9 mouse cellular contexts compared by ENCODE assay signal in genomic region chr5:111582004-111582403, GRCm38 (mm10).
A peak's percentile ranks its signal among the peaks of the same experiment; 100 is the strongest.
DNase-seq lines count a peak whose midpoint lies in the region; ATAC-seq lines count a peak whose summit lies in the region.
"Had no signal": no experiment of that assay in that cellular context is flagged by ENCODE, and none has a peak within 500 bp of the region (broad histone marks: within the 10 kb centered on the region; RNA-seq: fewer than 3 reads in every experiment).

No protein-coding gene starts in this region.

- no peaks in the 10 kb centered on the region for H3K9me3 ChIP-seq in forebrain, embryonic 10.5 days
- no peaks in the 10 kb centered on the region for H3K9me3 ChIP-seq in intestine, embryonic 16.5 days (ENCODE audit: control insufficient read depth, low read length)
- no peaks in the 10 kb centered on the region for H3K9me3 ChIP-seq in neural tube, embryonic 13.5 days
- H3K9me3 ChIP-seq: megakaryocyte, embryonic 14.5 days had no signal

- 0 out of 2 replicates have a peak overlapping the region, but pooled peaks have one; percentile 20 for H3K9ac ChIP-seq in intestine, embryonic 16.5 days (ENCODE audit: low read depth, low read length)
- H3K9ac ChIP-seq in neural tube, embryonic 13.5 days, result peak overlapping the region; percentile 63

- WGBS in forebrain, embryonic 10.5 days, result 36% methylated on average over 9 of the region's 9 CpGs
- 46% methylated on average over 9 of the region's 9 CpGs for WGBS in intestine, embryonic 16.5 days
- 22% methylated on average over 9 of the region's 9 CpGs for WGBS in neural tube, embryonic 13.5 days

- H3K27ac ChIP-seq in forebrain, embryonic 10.5 days, result peak overlapping the region; percentile 92
- no peak overlapping the region for H3K27ac ChIP-seq in intestine, embryonic 16.5 days (ENCODE audit: low read length)
- peak overlapping the region; percentile 84 for H3K27ac ChIP-seq in neural tube, embryonic 13.5 days (replicated peaks)

- no peak for ATAC-seq in intestine, embryonic 16.5 days
- ATAC-seq in neural tube, embryonic 13.5 days (ENCODE audit: low read depth), result no peak

- peaks cover 20% of the 10 kb centered on the region for H3K36me3 ChIP-seq in forebrain, embryonic 10.5 days (replicated peaks)
- no peaks in the 10 kb centered on the region for H3K36me3 ChIP-seq in intestine, embryonic 16.5 days (ENCODE audit: control insufficient read depth, insufficient read depth, low read length)
- H3K36me3 ChIP-seq in neural tube, embryonic 13.5 days, result no peaks in the 10 kb centered on the region

- H3K4me2 ChIP-seq in intestine, embryonic 16.5 days (ENCODE audit: low read depth, low read length), result 0 out of 2 replicates have a peak overlapping the region, but pooled peaks have one; percentile 49
- peak overlapping the region; percentile 65 for H3K4me2 ChIP-seq in neural tube, embryonic 13.5 days

- peak overlapping the region; percentile 47 for H3K4me3 ChIP-seq in forebrain, embryonic 10.5 days
- no peak overlapping the region for H3K4me3 ChIP-seq in intestine, embryonic 16.5 days (ENCODE audit: low read length)
- peak overlapping the region; percentile 36 for H3K4me3 ChIP-seq in neural tube, embryonic 13.5 days
- H3K4me3 ChIP-seq: megakaryocyte, embryonic 14.5 days had no signal

- peaks cover 76% of the 10 kb centered on the region for H3K4me1 ChIP-seq in forebrain, embryonic 10.5 days
- H3K4me1 ChIP-seq in intestine, embryonic 16.5 days (ENCODE audit: control insufficient read depth, insufficient read depth, low read length), result peaks cover 43% of the 10 kb centered on the region
- peaks cover 74% of the 10 kb centered on the region for H3K4me1 ChIP-seq in neural tube, embryonic 13.5 days (replicated peaks)

- H3K27me3 ChIP-seq in forebrain, embryonic 10.5 days (ENCODE audit: poor library complexity, severe bottlenecking), result peaks cover 35% of the 10 kb centered on the region
- H3K27me3 ChIP-seq in intestine, embryonic 16.5 days (replicated peaks; ENCODE audit: control insufficient read depth, insufficient read depth, low read length), result no peaks in the 10 kb centered on the region; the same call in 1 of the 2 replicates
- H3K27me3 ChIP-seq in neural tube, embryonic 13.5 days, result 0 out of 2 replicates have a peak, but pooled peaks cover 11% of the 10 kb centered on the region

- DNase-seq in layer of hippocampus, adult 18-20 months (ENCODE audit: low spot score in 2 of 2), result peak; percentile 49 to 72
- DNase-seq in layer of hippocampus, postnatal 25 days (ENCODE audit: extremely low spot score in 1 of 2, low spot score in 1 of 2), result no peak
- no peak for DNase-seq in forebrain, embryonic 10.5 days (ENCODE audit: extremely low spot score, low spot score)
- DNase-seq in adrenal gland, postnatal 25 days, result no peak
- no peak for DNase-seq in thymus, adult 18-20 months
- DNase-seq in gastrocnemius, adult 8-10 months (ENCODE audit: low spot score in 2 of 2), result no peak

Comparison
In these comparisons a context has a peak if more than half of its experiments do, and no peak if none do; other contexts are left out.
1. DNase-seq: peak in layer of hippocampus, adult 18-20 months (2 of 2); none in layer of hippocampus, postnatal 25 days (0 of 2), forebrain, embryonic 10.5 days (single experiment), adrenal gland, postnatal 25 days (single experiment), thymus, adult 18-20 months (0 of 2) and gastrocnemius, adult 8-10 months (0 of 2).